Mouse (Mus musculus): ENCODE measurements around the gene Maml2.
A peak's percentile ranks its signal among the peaks of the same experiment; 100 is the strongest.

Maml2 gene

GRCm38 (mm10) chr9:13297668-13298512, at the start of gene Maml2:
TSS of gene Maml2 (plus strand) at chr9:13297957.
- DNase-seq (ENCODE audit: low spot score), result peak; percentile 46

- no peak for DNase-seq (ENCODE audit: low spot score)
Observed at GRCm38 (mm10) chr9:13248104-13248503, 49.7 kb upstream of the Maml2 start.

GRCm38 (mm10) chr9:13251251-13251650, 46.5 kb upstream of the Maml2 start:
- DNase-seq (ENCODE audit: low spot score), result no peak

- no peak for DNase-seq (ENCODE audit: low spot score)
Observed at GRCm38 (mm10) chr9:13256726-13257125, 41.0 kb upstream of the Maml2 start.

- no peak for DNase-seq (ENCODE audit: low spot score)
Observed at GRCm38 (mm10) chr9:13258173-13258572, 39.6 kb upstream of the Maml2 start.

- DNase-seq (ENCODE audit: low spot score), result no peak
Observed at GRCm38 (mm10) chr9:13260980-13261379, 36.8 kb upstream of the Maml2 start.

- DNase-seq (ENCODE audit: low spot score), result no peak
Observed at GRCm38 (mm10) chr9:13273219-13273618, 24.5 kb upstream of the Maml2 start.

- DNase-seq (ENCODE audit: low spot score), result no peak
Observed at GRCm38 (mm10) chr9:13287482-13287881, 10.3 kb upstream of the Maml2 start.

GRCm38 (mm10) chr9:13296274-13297121, 1.3 kb upstream of the Maml2 start:
- peak; percentile 86 for DNase-seq (ENCODE audit: low spot score)

GRCm38 (mm10) chr9:13297122-13297667, 562 bp upstream of the Maml2 start:
- DNase-seq (ENCODE audit: low spot score), result no peak

- no peak for DNase-seq (ENCODE audit: low spot score)
Observed at GRCm38 (mm10) chr9:13298513-13298878, 739 bp downstream of the Maml2 start.

GRCm38 (mm10) chr9:13299190-13299589, 1.4 kb downstream of the Maml2 start:
- DNase-seq (ENCODE audit: low spot score), result no peak

- DNase-seq (ENCODE audit: low spot score), result no peak
Observed at GRCm38 (mm10) chr9:13300041-13300441, 2.3 kb downstream of the Maml2 start.

GRCm38 (mm10) chr9:13300891-13301782, 3.4 kb downstream of the Maml2 start:
- no peak for DNase-seq (ENCODE audit: low spot score)

- DNase-seq (ENCODE audit: low spot score), result no peak
Observed at GRCm38 (mm10) chr9:13302183-13302825, 4.5 kb downstream of the Maml2 start.

GRCm38 (mm10) chr9:13303099-13303771, 5.5 kb downstream of the Maml2 start:
- DNase-seq (ENCODE audit: low spot score), result no peak

- no peak for DNase-seq (ENCODE audit: low spot score)
Observed at GRCm38 (mm10) chr9:13303976-13304375, 6.2 kb downstream of the Maml2 start.

GRCm38 (mm10) chr9:13306471-13306870, 8.7 kb downstream of the Maml2 start:
- no peak for DNase-seq (ENCODE audit: low spot score)

- DNase-seq (ENCODE audit: low spot score), result no peak
Observed at GRCm38 (mm10) chr9:13307226-13307625, 9.5 kb downstream of the Maml2 start.

GRCm38 (mm10) chr9:13308718-13309117, 11.0 kb downstream of the Maml2 start:
- DNase-seq (ENCODE audit: low spot score), result no peak

GRCm38 (mm10) chr9:13309807-13310206, 12.1 kb downstream of the Maml2 start:
- DNase-seq (ENCODE audit: low spot score), result no peak

Data from yolk sac, embryonic 10.5 days (tissue).